Mouse (Mus musculus): ENCODE data around the gene Gbgt1.

DNA sequence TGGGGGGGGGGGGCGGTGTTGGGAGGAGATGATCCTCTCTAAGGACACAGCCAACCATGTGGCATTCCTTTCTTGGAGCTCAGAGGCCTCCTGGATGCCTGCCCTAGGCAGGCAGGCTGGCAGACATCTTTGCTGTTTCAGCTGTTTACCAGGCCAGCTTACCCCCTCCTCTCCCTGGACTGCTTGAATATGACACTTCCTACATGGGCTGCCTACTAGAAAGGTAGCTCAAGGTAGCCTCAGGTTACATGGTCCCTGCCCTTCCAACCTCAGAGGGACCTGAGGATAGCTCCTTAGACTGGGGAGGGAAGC, 42.1 kb downstream of the Gbgt1 start:
- TF ChIP-seq CTCF (IDR thresholded peaks at IDR 0.05; ENCODE audit: insufficient read depth, low read depth, low read length) = no peak
- no peak for TF ChIP-seq POLR2A (IDR thresholded peaks at IDR 0.05; ENCODE audit: insufficient read depth, low read depth, low read length)

Measured in olfactory bulb, adult 2 months (tissue).